Comparison of ENCODE assay signal across 12 mouse cellular contexts in the genomic region with DNA sequence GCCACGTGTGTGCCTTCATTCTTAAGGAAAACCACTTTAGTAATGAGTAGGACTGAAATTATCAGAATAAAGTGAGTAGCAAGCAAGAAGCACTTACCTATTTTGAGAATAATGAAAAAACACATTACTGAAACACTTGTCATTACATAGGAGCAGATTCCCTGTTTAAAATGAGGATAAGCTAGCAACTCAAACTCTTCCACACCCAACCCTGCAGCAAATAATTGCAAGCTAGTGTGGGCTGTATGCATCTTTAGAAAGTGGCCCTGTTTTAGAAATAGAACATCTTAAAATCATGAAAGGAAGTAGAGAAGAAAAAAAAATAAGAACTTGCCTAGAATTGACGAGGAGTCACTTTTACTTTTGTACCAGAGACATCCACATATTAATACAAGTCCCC.
"Had no signal": no experiment of that assay in that cellular context is flagged by ENCODE, and none has a peak within 500 bp of the region (broad histone marks: within the 10 kb centered on the region; RNA-seq: fewer than 3 reads in every experiment).

No protein-coding gene starts in this region.

- DNase-seq: kidney, adult 18-20 months; kidney, adult 9 months; kidney, postnatal 14 days; kidney, postnatal 4 days; layer of hippocampus, postnatal 36 days; left cerebral cortex, postnatal 4 days; liver, postnatal 0 days; lung, embryonic 14.5 days; right cerebral cortex, postnatal 25 days; thymus, adult 2 months; thymus, postnatal 14 days; thymus, postnatal 4 days had no signal
